Mouse (Mus musculus): Measurements from ENCODE around the gene Ndufs8.

The Ndufs8 gene

DNA sequence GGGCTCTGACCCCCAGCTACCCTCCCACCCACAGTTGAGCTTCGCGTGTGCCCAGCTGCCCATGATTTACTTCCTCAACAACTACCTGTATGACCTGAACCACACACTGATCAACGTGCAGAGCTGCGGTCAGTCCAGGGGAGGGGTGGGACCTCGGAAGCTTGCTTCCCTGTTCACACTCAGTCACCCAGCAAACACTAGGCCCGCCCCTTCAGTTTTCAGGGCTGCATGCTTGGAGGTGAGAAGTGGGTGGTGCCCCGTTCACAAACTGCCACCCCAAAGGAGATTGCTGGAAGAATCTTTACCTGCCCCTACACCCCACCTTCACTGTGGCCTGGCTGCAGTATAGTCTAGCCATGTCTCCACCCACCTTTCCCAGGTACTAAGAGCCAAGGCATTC is 29.7 kb upstream of the Ndufs8 start:
- Histone ChIP-seq H3K4me1 (replicated peaks; ENCODE audit: low read depth, low read length) (peaks cover 38% of the 10 kb centered on the region), H3K36me3 (ENCODE audit: insufficient read depth, low read length) (no peaks in the 10 kb centered on the region), H3K9me3 (ENCODE audit: low read length) (no peaks in the 10 kb centered on the region), H3K27me3 (ENCODE audit: insufficient read depth, low read length) (peaks cover 20% of the 10 kb centered on the region), H3K4me3 (replicated peaks; ENCODE audit: low read length) (peak overlapping the region; percentile 58)
- no peak for TF ChIP-seq NANOG (IDR thresholded peaks at IDR 0.05; ENCODE audit: borderline replicate concordance, low read length)
- TF ChIP-seq POU5F1 (IDR thresholded peaks at IDR 0.05; ENCODE audit: borderline replicate concordance, low read length): no peak
- no peak for TF ChIP-seq CTCF (conservative IDR thresholded peaks at IDR 0.05; ENCODE audit: low read length)

DNA sequence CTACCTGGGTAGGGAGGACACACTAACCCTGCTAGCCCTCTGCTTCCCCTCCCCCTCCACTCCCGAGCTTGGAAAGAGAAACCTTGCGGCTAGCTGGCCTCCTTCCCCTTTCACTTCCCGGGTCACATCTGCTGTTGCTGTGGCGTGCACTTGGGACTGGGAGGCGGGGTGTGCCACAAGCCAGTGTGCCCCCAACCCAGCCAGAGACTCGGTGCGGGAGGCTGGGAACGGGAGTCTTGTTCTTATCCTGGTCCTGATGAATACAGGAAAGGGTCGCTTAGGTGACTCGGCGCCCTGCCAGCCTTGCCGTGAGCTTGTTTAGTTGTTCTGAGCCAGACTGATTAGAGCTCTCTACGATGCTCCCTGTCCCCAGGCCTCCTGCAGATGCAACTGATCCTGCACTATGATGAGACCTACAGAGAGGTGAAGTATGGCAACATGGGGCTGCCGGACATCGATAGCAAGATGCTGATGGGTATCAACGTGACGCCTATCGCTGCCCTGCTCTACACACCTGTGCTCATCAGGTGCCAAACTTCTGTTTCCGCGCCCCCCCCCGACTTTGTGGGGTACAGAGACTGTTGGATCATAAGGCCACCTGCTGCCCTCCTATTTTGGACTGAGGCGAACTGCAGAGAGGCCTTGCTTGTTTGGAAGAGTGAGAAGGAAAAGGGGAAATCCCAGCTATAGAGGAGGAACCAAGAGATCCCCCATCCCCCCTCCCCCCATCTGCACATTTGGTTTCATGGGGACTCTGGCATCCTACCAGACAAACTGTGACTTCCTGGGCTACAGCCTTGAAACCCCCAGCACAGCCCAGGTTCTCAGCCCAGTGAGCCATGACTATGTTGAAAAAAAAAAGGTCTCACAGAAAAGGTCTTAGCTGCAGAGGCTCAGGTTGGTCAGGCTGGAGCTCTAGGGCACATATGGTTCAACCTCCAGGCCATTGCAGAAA is 23.6 kb upstream of the Ndufs8 start:
- TF ChIP-seq CTCF (conservative IDR thresholded peaks at IDR 0.05; ENCODE audit: low read length): no peak
- no peak for TF ChIP-seq NANOG (IDR thresholded peaks at IDR 0.05; ENCODE audit: borderline replicate concordance, low read length)
- no peak for TF ChIP-seq POU5F1 (IDR thresholded peaks at IDR 0.05; ENCODE audit: borderline replicate concordance, low read length)

DNA sequence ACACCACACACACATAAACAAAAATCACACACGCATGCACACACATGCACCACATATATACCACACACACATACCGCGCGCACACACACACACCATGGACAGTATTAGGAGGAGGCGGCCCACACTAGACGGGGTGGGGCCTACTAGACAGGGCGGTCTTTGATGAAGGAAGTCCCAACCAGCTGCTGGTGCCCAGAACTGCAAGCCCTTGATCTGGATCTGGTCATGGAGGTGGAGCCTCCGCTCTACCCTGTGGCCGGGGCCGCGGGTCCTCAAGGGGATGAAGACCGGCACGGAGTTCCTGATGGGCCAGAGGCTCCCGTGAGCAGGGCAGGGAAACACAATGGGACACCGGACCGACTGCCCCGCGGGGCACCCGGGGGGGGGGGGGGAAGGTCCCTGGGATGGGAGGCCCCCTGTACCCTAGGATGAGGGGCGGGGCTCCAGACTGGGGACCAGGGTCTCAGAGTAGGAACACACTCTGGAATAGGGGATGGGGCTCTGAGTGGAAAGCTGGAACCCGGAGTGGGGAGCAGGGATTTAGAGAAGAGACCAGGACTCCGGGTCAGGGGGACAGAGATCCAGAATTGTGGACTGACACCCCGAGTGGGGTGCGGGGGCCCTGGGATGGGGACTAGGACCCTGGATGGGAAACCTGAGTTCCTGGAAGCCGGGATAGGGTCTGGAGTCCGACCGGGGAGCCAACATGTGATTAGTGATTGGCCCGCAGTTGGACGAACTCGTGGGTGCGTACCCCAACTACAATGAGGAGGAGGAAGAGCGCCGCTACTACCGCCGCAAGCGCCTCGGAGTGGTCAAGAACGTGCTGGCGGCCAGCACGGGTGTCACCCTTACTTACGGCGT is 22.7 kb upstream of the Ndufs8 start, which contains the start of gene Unc93b1:
Unc93b1 (plus strand) TSS at position 155 of the 864 bp plus-strand sequence.
- H3K4me3 ChIP-seq (replicated peaks; ENCODE audit: low read length): peak within 1 kb of the TSS; percentile 79
- peaks cover 35% of the 10 kb centered on the region for H3K27me3 ChIP-seq (ENCODE audit: insufficient read depth, low read length)
- no peaks in the 10 kb centered on the region for H3K9me3 ChIP-seq (ENCODE audit: low read length)
- H3K36me3 ChIP-seq (ENCODE audit: insufficient read depth, low read length): no peaks in the 10 kb centered on the region
- peaks cover 40% of the 10 kb centered on the region for H3K4me1 ChIP-seq (replicated peaks; ENCODE audit: low read depth, low read length)
- TF ChIP-seq POU5F1 (IDR thresholded peaks at IDR 0.05; ENCODE audit: borderline replicate concordance, low read length) (no peak), CTCF (conservative IDR thresholded peaks at IDR 0.05; ENCODE audit: low read length) (no peak), NANOG (IDR thresholded peaks at IDR 0.05; ENCODE audit: borderline replicate concordance, low read length) (no peak)

More for the DNA sequence above, 23.6 kb upstream of the Ndufs8 start:
- Histone ChIP-seq H3K36me3 (ENCODE audit: insufficient read depth, low read length) (no peaks in the 10 kb centered on the region), H3K4me1 (replicated peaks; ENCODE audit: low read depth, low read length) (peaks cover 31% of the 10 kb centered on the region), H3K9me3 (ENCODE audit: low read length) (no peaks in the 10 kb centered on the region), H3K27me3 (ENCODE audit: insufficient read depth, low read length) (peaks cover 34% of the 10 kb centered on the region), H3K4me3 (replicated peaks; ENCODE audit: low read length) (peak overlapping the region; percentile 79)

DNA sequence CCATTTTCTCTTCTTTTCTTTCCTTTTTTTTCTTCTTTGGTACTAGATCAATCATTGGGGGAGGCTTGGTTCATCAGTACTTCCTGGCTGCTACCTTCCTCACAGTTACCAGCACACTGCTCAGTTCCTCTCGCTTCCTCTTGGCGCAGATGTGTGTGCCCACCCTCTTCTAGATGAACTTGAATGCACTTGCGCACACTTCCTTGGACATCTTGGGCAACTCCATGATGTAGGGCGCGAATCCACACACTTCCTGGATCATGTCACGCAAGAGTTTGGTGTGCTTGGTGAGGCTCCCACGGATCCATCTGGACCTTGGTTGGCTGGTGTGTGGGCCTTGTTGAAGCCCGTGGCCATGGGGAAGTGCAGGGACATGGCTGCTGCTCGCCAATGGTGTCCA is 19.1 kb upstream of the Ndufs8 start:
- TF ChIP-seq CTCF (conservative IDR thresholded peaks at IDR 0.05; ENCODE audit: low read length) (no peak), POU5F1 (IDR thresholded peaks at IDR 0.05; ENCODE audit: borderline replicate concordance, low read length) (no peak), NANOG (IDR thresholded peaks at IDR 0.05; ENCODE audit: borderline replicate concordance, low read length) (no peak)
- H3K4me1 ChIP-seq (replicated peaks; ENCODE audit: low read depth, low read length): peaks cover 56% of the 10 kb centered on the region
- peaks cover 27% of the 10 kb centered on the region for H3K27me3 ChIP-seq (ENCODE audit: insufficient read depth, low read length)
- H3K36me3 ChIP-seq (ENCODE audit: insufficient read depth, low read length): no peaks in the 10 kb centered on the region
- no peak overlapping the region for H3K4me3 ChIP-seq (replicated peaks; ENCODE audit: low read length)
- no peaks in the 10 kb centered on the region for H3K9me3 ChIP-seq (ENCODE audit: low read length)

DNA sequence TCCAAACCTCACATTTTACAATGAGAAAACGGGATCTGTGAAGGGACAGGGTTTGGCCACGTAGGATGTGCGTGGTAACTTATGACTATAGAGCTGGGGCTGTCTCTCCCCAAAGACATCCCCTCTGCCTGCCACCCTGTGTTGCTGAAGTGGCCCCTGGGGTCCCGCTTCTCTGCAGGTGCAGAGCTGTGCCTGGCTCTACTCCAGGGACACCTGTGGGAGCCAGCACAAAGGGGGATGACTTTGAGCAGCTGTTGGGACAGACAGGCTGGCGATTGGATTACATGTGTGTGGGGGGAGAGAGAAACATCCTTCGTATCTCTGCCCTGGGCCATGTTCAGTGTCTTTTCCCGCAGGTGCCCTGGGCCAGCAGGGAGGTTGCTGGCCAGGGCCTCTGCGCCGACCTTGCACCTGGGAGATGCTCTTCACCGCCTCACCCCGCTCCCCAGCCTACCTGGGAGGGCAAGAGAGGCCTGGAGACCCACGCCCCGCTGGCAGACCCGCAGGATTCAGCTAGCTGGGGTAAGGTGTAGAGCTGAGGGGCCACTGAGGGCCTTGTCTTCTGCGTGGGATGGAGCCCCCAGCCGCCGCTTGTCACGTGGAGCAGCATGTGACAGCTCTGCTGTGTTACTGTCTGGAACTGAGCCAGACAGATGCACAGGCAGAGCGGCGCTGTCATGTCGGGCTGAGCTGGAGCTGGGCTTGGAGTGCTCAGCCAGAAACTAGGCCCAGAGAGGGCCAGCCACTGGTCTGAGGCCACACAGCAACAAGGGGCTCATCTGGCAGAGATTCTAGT is 17.9 kb upstream of the Ndufs8 start:
- Histone ChIP-seq H3K4me1 (replicated peaks; ENCODE audit: low read depth, low read length) (peaks cover 44% of the 10 kb centered on the region), H3K36me3 (ENCODE audit: insufficient read depth, low read length) (no peaks in the 10 kb centered on the region), H3K4me3 (replicated peaks; ENCODE audit: low read length) (peak overlapping the region; percentile 71), H3K9me3 (ENCODE audit: low read length) (no peaks in the 10 kb centered on the region), H3K27me3 (ENCODE audit: insufficient read depth, low read length) (peaks cover 14% of the 10 kb centered on the region)
- TF ChIP-seq CTCF (conservative IDR thresholded peaks at IDR 0.05; ENCODE audit: low read length): no peak
- TF ChIP-seq POU5F1 (IDR thresholded peaks at IDR 0.05; ENCODE audit: borderline replicate concordance, low read length): no peak
- TF ChIP-seq NANOG (IDR thresholded peaks at IDR 0.05; ENCODE audit: borderline replicate concordance, low read length): no peak

DNA sequence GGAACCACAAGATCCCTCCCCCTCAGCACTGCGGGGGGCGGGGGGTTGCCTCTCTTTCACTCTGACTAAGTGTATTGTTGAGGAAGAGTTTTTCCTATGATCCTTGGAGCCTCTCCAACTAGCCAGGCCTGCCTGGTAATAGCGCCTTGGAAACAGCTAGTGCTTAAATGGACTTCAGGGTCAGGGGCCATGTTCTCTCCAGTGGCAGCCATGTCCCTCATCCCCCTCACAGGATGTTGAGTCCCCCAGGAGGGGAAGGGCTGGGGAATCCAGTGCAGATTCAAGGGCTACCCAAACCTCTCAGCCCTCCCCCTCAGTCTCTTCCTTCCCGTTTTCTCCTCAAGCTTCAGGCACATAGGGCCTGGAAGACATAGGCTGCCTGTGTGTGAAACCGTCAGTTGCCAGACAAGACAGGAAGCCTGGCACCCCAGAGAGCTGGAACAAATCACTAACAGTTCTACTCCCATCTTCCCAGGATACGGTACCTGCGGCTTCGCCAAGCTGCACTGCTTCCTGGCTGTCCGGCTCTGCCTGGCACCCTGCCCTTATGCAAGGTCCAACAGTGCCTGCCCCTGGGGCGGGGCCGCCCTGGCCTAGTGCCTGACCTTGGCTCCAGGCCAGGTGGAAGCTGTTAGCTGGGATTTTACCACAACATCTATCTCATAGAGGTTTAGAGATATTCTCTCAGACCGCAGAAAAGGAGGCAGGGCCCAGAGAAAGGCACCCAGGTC is 16.8 kb upstream of the Ndufs8 start, which contains the start of gene Aldh3b1:
Aldh3b1 (minus strand) TSS at position 598 of the 731 bp plus-strand sequence.
- Histone ChIP-seq H3K4me3 (replicated peaks; ENCODE audit: low read length) (peak within 1 kb of the TSS; percentile 71), H3K4me1 (replicated peaks; ENCODE audit: low read depth, low read length) (peaks cover 43% of the 10 kb centered on the region), H3K9me3 (ENCODE audit: low read length) (no peaks in the 10 kb centered on the region), H3K27me3 (ENCODE audit: insufficient read depth, low read length) (0 out of 2 replicates have a peak, but pooled peaks cover 6% of the 10 kb centered on the region), H3K36me3 (ENCODE audit: insufficient read depth, low read length) (no peaks in the 10 kb centered on the region)
- no peak for TF ChIP-seq CTCF (conservative IDR thresholded peaks at IDR 0.05; ENCODE audit: low read length)
- TF ChIP-seq NANOG (IDR thresholded peaks at IDR 0.05; ENCODE audit: borderline replicate concordance, low read length): no peak
- TF ChIP-seq POU5F1 (IDR thresholded peaks at IDR 0.05; ENCODE audit: borderline replicate concordance, low read length): no peak

DNA sequence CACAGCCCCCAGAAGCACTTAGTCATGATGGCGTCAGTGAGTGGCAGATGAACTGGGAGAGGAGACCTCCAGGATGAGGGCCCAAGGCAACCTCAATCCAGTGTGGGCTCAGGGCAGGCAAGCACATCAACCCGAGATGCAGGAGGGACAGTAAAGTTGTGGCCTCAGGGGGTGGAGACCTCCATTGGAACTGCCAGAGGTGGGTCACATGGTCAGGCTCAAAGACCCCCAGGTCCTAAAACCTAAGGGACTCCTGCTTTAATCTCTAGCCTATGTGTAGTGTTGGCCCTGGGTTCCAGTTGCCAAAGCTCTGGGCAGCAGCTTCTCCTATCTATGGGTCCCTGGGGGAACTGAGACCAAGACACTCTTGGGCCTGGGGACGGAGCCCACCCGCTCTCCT is 16.2 kb upstream of the Ndufs8 start:
- Histone ChIP-seq H3K4me3 (replicated peaks; ENCODE audit: low read length) (peak overlapping the region; percentile 71; the same call in 1 of the 2 replicates), H3K27me3 (ENCODE audit: insufficient read depth, low read length) (0 out of 2 replicates have a peak, but pooled peaks cover 4% of the 10 kb centered on the region), H3K9me3 (ENCODE audit: low read length) (no peaks in the 10 kb centered on the region), H3K4me1 (replicated peaks; ENCODE audit: low read depth, low read length) (peaks cover 49% of the 10 kb centered on the region), H3K36me3 (ENCODE audit: insufficient read depth, low read length) (no peaks in the 10 kb centered on the region)
- no peak for TF ChIP-seq POU5F1 (IDR thresholded peaks at IDR 0.05; ENCODE audit: borderline replicate concordance, low read length)
- no peak for TF ChIP-seq CTCF (conservative IDR thresholded peaks at IDR 0.05; ENCODE audit: low read length)
- no peak for TF ChIP-seq NANOG (IDR thresholded peaks at IDR 0.05; ENCODE audit: borderline replicate concordance, low read length)

Measured in E14TG2a.4 (cell line).